26 mouse cellular contexts compared by ENCODE assay signal in the genomic region with DNA sequence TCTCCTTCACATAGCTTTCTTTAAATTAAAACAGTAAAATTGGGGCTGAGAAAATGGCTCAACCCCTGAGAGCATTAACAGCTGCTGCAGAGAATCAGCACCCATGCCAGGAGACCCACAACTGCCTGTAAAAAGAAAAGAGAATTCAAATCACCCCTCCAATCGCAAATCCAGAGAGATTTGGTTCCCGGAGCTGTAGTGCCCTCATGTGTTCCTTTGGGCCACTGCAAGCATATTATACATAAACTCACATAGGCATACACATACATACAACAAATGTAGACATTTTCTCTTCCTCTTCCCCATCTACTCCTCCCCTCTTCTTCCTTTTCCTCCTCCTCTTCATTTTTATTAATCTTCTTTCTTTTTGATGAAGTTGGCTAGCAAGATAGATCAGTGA.
DNase-seq lines count a peak whose midpoint lies in the region; ATAC-seq and TF ChIP-seq lines count a peak whose summit lies in the region.
"Had no signal": no experiment of that assay in that cellular context is flagged by ENCODE, and none has a peak within 500 bp of the region (broad histone marks: within the 10 kb centered on the region; RNA-seq: fewer than 3 reads in every experiment).

No protein-coding gene starts in this region.

- no peak overlapping the region for H3K4me2 ChIP-seq in limb, embryonic 11.5 days (ENCODE audit: low read depth, severe bottlenecking)
- no peak overlapping the region for H3K4me2 ChIP-seq in hindbrain, embryonic 16.5 days (ENCODE audit: low read length)
- H3K4me2 ChIP-seq: embryonic facial prominence, embryonic 13.5 days; forebrain, embryonic 12.5 days; forebrain, embryonic 15.5 days; heart, embryonic 12.5 days; heart, embryonic 15.5 days; hindbrain, embryonic 14.5 days had no signal

- no peaks in the 10 kb centered on the region for H3K36me3 ChIP-seq in E14TG2a.4 (ENCODE audit: insufficient read depth, low read length)
- no peaks in the 10 kb centered on the region for H3K36me3 ChIP-seq in limb, embryonic 11.5 days (ENCODE audit: control insufficient read depth, insufficient read depth, low read length)
- no peaks in the 10 kb centered on the region for H3K36me3 ChIP-seq in hindbrain, embryonic 16.5 days (ENCODE audit: control insufficient read depth, insufficient read depth, low read length)
- H3K36me3 ChIP-seq: embryonic facial prominence, embryonic 10.5 days; embryonic facial prominence, embryonic 13.5 days; forebrain, embryonic 12.5 days; forebrain, embryonic 15.5 days; heart, embryonic 12.5 days; heart, embryonic 15.5 days had no signal

- peaks cover 9% of the 10 kb centered on the region for H3K9me3 ChIP-seq in E14TG2a.4 (ENCODE audit: low read length)
- no peaks in the 10 kb centered on the region for H3K9me3 ChIP-seq in limb, embryonic 11.5 days (ENCODE audit: control insufficient read depth, low read length)
- H3K9me3 ChIP-seq in hindbrain, embryonic 16.5 days (ENCODE audit: control insufficient read depth, low read length), result no peaks in the 10 kb centered on the region
- H3K9me3 ChIP-seq: embryonic facial prominence, embryonic 10.5 days; embryonic facial prominence, embryonic 13.5 days; forebrain, embryonic 12.5 days; forebrain, embryonic 15.5 days; heart, embryonic 12.5 days; heart, embryonic 15.5 days had no signal

- 84% methylated on average over 2 of the region's 2 CpGs for whole genome bisulfite sequencing in limb, embryonic 11.5 days
- 83% methylated on average over 2 of the region's 2 CpGs for WGBS in hindbrain, embryonic 16.5 days

- no peaks in the 10 kb centered on the region for H3K4me1 ChIP-seq in E14TG2a.4 (replicated peaks; ENCODE audit: low read depth, low read length)
- no peaks in the 10 kb centered on the region for H3K4me1 ChIP-seq in limb, embryonic 11.5 days (ENCODE audit: control insufficient read depth, insufficient read depth, low read length)
- H3K4me1 ChIP-seq in hindbrain, embryonic 16.5 days (ENCODE audit: control insufficient read depth, insufficient read depth, low read depth, low read length), result no peaks in the 10 kb centered on the region
- H3K4me1 ChIP-seq: embryonic facial prominence, embryonic 10.5 days; embryonic facial prominence, embryonic 13.5 days; forebrain, embryonic 12.5 days; forebrain, embryonic 15.5 days; heart, embryonic 15.5 days had no signal

- H3K9ac ChIP-seq in limb, embryonic 11.5 days (ENCODE audit: low read length), result no peak overlapping the region
- no peak overlapping the region for H3K9ac ChIP-seq in hindbrain, embryonic 16.5 days (ENCODE audit: low read depth, low read length)
- H3K9ac ChIP-seq: embryonic facial prominence, embryonic 13.5 days; forebrain, embryonic 12.5 days; forebrain, embryonic 15.5 days; heart, embryonic 12.5 days; heart, embryonic 15.5 days; hindbrain, embryonic 14.5 days had no signal

- DNase-seq in ES-CJ7 (ENCODE audit: low read depth, low spot score), result peak; percentile 24
- DNase-seq in R1 (ENCODE audit: low read depth, low spot score), result peak; percentile 40
- peak; percentile 19 for DNase-seq in limb, embryonic 11.5 days (ENCODE audit: low spot score)
- DNase-seq in adrenal gland, adult 18-20 months (ENCODE audit: low spot score in 2 of 2), result no peak
- DNase-seq: adrenal gland, postnatal 10 days; adrenal gland, postnatal 36 days; cerebellum, adult 18-20 months; cerebellum, adult 9-11 months; cerebellum, postnatal 25 days; embryo, embryonic 11 days; gastrocnemius, postnatal 25 days; heart, adult 18-20 months; heart, postnatal 10 days; heart, postnatal 4 days had no signal

- H3K27ac ChIP-seq in limb, embryonic 11.5 days (replicated peaks; ENCODE audit: low read depth, low read length), result no peak overlapping the region
- no peak overlapping the region for H3K27ac ChIP-seq in hindbrain, embryonic 16.5 days (ENCODE audit: low read depth, low read length)
- H3K27ac ChIP-seq: embryonic facial prominence, embryonic 10.5 days; embryonic facial prominence, embryonic 13.5 days; forebrain, embryonic 12.5 days; forebrain, embryonic 15.5 days; heart, embryonic 15.5 days; hindbrain, embryonic 14.5 days had no signal

- no peak overlapping the region for H3K4me3 ChIP-seq in E14TG2a.4 (replicated peaks; ENCODE audit: low read length)
- H3K4me3 ChIP-seq in limb, embryonic 11.5 days (ENCODE audit: low read depth, low read length), result no peak overlapping the region
- no peak overlapping the region for H3K4me3 ChIP-seq in hindbrain, embryonic 16.5 days (ENCODE audit: low read length)
- H3K4me3 ChIP-seq: embryonic facial prominence, embryonic 10.5 days; embryonic facial prominence, embryonic 13.5 days; erythroblast, embryonic 14.5 days; forebrain, embryonic 12.5 days; forebrain, embryonic 15.5 days; heart, embryonic 12.5 days; heart, embryonic 15.5 days had no signal

- ATAC-seq in limb, embryonic 11.5 days (ENCODE audit: insufficient number of reproducible peaks, low FRiP score, low TSS enrichment, low read depth), result no peak
- ATAC-seq in hindbrain, embryonic 16.5 days, result no peak
- ATAC-seq: CD4-positive, CD25-positive, alpha-beta regulatory T cell, adult 4 months; forebrain, embryonic 15.5 days; intestine, postnatal 0 days had no signal

- H3K27me3 ChIP-seq in E14TG2a.4 (ENCODE audit: insufficient read depth, low read length), result no peaks in the 10 kb centered on the region
- H3K27me3 ChIP-seq in limb, embryonic 11.5 days (ENCODE audit: control insufficient read depth, insufficient read depth, low read length), result no peaks in the 10 kb centered on the region
- H3K27me3 ChIP-seq in hindbrain, embryonic 16.5 days (replicated peaks; ENCODE audit: control insufficient read depth, insufficient read depth, low read length), result no peaks in the 10 kb centered on the region
- H3K27me3 ChIP-seq: embryonic facial prominence, embryonic 13.5 days; forebrain, embryonic 12.5 days; forebrain, embryonic 15.5 days; heart, embryonic 12.5 days; heart, embryonic 15.5 days had no signal

- TF ChIP-seq CTCF in E14TG2a.4 (conservative IDR thresholded peaks at IDR 0.05; ENCODE audit: low read length), result peak; percentile 42

Comparison
In these comparisons a context has a peak if more than half of its experiments do, and no peak if none do; other contexts are left out.
1. DNase-seq: peak in ES-CJ7 (single experiment), R1 (single experiment) and limb, embryonic 11.5 days (single experiment); none in adrenal gland, adult 18-20 months (0 of 2).